Mouse (Mus musculus): ENCODE data around the gene Galns. TPM values are rescaled to one million over a fixed set of nuclear protein-coding genes. Genes with fewer than 3 reads are reported as not detected.
A peak's percentile ranks its signal among the peaks of the same experiment; 100 is the strongest.
"Not testable (repeated sequence)": the region's sequence is repeated elsewhere in the genome, so short reads cannot be mapped to it uniquely, and the experiment has no call there.

Galns gene
- total RNA-seq, 2 experiments from 2014 or later, result 4.2 to 4.6 TPM

- ATAC-seq (replicated peaks; ENCODE audit: low FRiP score, poor library complexity, severe bottlenecking), result no peak
Observed at GRCm38 (mm10) chr8:122604640-122605039, 6.6 kb downstream of the Galns start.

- ATAC-seq (replicated peaks; ENCODE audit: low FRiP score, poor library complexity, severe bottlenecking), result no peak
Observed at GRCm38 (mm10) chr8:122600666-122601065, 10.6 kb downstream of the Galns start.

DNA sequence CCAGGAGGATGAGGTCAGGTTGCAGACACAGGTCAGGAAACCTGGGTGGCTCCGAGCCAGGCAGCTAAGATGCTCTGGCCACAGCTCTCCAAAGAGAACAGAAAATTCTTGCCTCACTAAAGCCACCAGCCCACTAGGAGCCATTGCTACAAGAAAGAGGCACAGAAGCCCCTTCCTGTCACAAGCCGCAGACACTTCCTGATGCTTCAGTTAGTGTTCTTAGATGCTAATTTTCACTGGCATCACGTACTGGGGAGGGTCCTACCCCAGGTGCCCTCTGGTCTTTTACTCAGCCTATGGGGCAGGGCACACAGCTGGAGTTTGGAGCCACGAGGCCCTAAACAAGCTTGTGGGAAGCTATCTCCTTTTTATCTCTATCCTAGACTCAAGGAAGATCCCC, 15.2 kb downstream of the Galns start:
- no peak for ATAC-seq (replicated peaks; ENCODE audit: low FRiP score, poor library complexity, severe bottlenecking)

GRCm38 (mm10) chr8:122593783-122594507, 17.3 kb downstream of the Galns start:
- no peak for ATAC-seq (replicated peaks; ENCODE audit: low FRiP score, poor library complexity, severe bottlenecking)

GRCm38 (mm10) chr8:122593240-122593639, 18.0 kb downstream of the Galns start:
- ATAC-seq (replicated peaks; ENCODE audit: low FRiP score, poor library complexity, severe bottlenecking), result no peak

DNA sequence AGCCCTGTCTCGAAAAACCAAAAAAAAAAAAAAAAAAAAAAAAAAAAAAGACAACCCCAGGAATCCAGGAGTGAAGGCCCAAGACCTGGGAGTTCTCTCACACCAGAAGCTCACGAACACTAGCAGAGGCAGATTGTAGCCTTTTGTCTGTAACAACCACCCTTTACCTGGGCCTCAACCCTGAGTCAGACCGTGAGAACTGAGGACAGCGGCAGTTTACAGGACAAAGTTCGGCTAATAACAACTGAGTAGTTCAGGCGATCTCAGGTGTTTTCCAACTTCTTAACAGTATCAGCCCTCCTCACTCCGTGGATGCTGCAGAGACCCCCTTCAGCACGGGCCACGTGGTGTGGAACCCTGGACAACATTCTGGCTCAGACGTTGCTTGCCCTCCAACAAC, 24.5 kb downstream of the Galns start:
- ATAC-seq (replicated peaks; ENCODE audit: low FRiP score, poor library complexity, severe bottlenecking), result no peak

- no peak for ATAC-seq (replicated peaks; ENCODE audit: low FRiP score, poor library complexity, severe bottlenecking)
Observed at GRCm38 (mm10) chr8:122586171-122586570, 25.1 kb downstream of the Galns start.

- no peak for ATAC-seq (replicated peaks; ENCODE audit: low FRiP score, poor library complexity, severe bottlenecking)
Observed at GRCm38 (mm10) chr8:122585411-122585891, 25.8 kb downstream of the Galns start.

DNA sequence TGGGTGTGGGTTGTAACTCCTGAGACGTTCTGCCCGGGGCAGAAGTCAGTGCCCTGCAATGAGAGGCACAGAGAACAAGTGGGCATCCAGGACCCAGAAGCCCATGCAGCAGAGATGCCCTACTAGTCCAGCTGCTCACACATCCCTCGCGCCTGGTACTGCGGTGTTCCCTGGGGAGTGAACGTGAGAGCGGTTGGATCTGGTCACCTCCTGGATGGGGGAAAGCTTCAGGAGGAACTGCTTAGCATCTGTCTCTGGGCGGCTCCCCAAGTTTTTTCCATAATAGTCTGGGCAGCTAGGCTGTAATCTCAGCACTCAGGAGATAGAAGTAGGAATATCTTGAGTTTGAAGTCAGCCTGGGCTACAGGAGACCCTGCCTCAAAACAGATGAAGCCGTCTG, 26.3 kb downstream of the Galns start:
- ATAC-seq (replicated peaks; ENCODE audit: low FRiP score, poor library complexity, severe bottlenecking), result no peak

DNA sequence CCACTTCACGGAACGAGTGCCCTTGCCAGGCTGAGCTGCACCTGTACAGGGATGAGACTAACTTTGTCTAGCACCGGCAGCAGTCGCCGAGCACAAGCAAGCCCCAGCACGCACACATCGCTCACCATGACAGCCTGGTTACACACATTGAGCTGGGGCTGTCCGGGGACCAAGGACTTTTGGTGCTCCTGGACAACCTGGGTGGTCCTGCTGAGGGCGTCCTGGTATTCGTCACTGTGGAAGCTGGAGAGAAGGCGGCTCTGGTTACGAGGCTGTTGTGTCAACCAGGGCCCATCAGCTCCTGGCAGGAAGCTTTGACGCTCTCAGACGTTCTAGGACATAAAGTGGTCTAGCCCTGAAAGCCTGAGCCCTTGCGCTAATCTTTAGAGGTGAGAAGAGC, 30.3 kb downstream of the Galns start:
- ATAC-seq (replicated peaks; ENCODE audit: low FRiP score, poor library complexity, severe bottlenecking), result no peak

GRCm38 (mm10) chr8:122579196-122579595, 32.1 kb downstream of the Galns start:
- no peak for ATAC-seq (replicated peaks; ENCODE audit: low FRiP score, poor library complexity, severe bottlenecking)

DNA sequence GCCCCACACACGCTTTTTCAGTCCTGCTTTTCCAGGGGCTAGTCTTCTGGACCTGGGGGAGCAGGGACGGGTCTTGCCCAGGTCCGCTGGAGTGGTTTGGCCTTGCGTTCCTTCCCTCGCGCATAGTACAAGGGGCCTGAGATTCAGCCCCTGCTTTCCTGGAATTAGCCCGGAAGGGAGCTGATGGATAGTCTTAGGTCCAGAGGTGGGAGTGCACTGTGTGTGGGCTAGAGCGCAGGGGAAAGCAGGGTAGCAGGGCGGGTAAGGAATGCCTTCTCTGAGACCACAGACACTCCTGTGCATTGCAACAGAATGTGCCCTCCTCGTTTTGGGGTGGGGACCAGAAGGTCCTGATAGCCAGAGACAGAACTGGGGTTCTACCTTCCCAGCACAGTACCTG, 34.1 kb downstream of the Galns start:
- no peak for ATAC-seq (replicated peaks; ENCODE audit: low FRiP score, poor library complexity, severe bottlenecking)

DNA sequence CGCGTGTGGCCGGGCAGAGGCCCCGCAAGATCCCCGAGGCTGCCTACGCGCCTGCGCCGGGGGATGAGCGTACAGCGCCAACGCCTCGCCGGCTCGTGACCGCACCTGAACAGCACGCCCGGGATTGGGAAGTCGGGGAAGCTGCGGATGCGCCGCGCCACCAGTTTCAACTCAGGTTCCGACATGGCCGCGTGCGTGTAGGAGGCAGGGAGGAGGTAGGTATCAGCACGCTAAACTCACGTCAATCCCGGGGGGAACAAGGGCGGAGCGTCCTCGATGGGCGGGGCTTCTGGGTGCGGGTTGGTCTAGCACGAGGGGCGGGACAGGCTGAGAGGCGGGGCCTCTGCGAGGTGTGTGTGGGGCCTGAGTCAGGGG, 34.6 kb downstream of the Galns start, which contains the start of gene Aprt:
Aprt (minus strand) TSS at position 262 of the 375 bp plus-strand sequence.
- peak; percentile 88 for ATAC-seq (replicated peaks; ENCODE audit: low FRiP score, poor library complexity, severe bottlenecking)

- no peak for ATAC-seq (replicated peaks; ENCODE audit: low FRiP score, poor library complexity, severe bottlenecking)
Observed at GRCm38 (mm10) chr8:122575735-122576647, 35.3 kb downstream of the Galns start.

DNA sequence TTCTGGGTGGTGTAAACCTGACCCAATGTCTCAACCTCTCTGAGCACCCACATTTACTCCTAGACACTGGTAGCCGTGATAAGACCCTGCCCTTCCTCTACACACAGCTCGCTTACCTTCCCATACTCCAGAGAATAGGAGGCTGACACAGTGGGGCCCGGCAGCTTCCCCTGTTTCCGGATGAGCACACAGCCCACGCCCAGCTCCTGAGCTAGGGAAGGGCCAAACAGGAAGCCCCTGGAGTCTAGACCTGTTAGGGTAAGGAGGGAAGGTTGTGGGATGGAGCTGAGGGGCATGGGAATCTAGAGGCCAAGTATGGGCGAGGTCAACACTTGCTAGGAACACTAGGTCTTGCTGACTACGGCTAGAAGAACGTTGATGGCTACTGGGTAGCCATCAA, 36.0 kb downstream of the Galns start:
- no peak for ATAC-seq (replicated peaks; ENCODE audit: low FRiP score, poor library complexity, severe bottlenecking)

GRCm38 (mm10) chr8:122574667-122575251, 36.5 kb downstream of the Galns start:
- ATAC-seq (replicated peaks; ENCODE audit: low FRiP score, poor library complexity, severe bottlenecking), result no peak

GRCm38 (mm10) chr8:122574264-122574663, 37.0 kb downstream of the Galns start:
- no peak for ATAC-seq (replicated peaks; ENCODE audit: low FRiP score, poor library complexity, severe bottlenecking)

DNA sequence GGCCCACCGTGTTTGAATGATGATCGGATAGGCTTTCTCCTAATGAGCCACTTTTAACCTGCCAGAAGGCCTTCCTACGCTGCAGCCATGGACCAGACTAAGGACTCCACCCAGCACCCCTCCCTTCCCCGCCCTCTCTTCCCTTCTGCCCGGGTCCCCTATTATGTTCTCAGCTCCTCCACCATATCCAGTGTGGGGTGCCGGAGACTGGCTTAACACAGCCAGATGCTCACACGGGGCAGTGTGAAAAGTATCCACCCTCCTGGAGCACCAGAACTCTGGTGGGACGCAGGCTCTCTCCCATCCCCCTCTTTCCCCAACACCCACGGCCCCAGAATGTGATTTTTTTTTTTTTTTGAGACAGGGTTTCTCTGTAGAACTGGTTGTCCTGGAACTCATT, 37.7 kb downstream of the Galns start:
- ATAC-seq (replicated peaks; ENCODE audit: low FRiP score, poor library complexity, severe bottlenecking), result no peak

GRCm38 (mm10) chr8:122573176-122573575, 38.1 kb downstream of the Galns start:
- not testable (repeated sequence) for ATAC-seq (replicated peaks; ENCODE audit: low FRiP score, poor library complexity, severe bottlenecking)

GRCm38 (mm10) chr8:122572751-122573150, 38.5 kb downstream of the Galns start:
- ATAC-seq (replicated peaks; ENCODE audit: low FRiP score, poor library complexity, severe bottlenecking), result no peak
